Mouse (Mus musculus): Measurements from ENCODE around the gene 1700080E11Rik. TPM values are rescaled to one million over a fixed set of nuclear protein-coding genes. Genes with fewer than 3 reads are reported as not detected.
"Not testable (repeated sequence)": the region's sequence is repeated elsewhere in the genome, so short reads cannot be mapped to it uniquely, and the experiment has no call there.

The 1700080E11Rik gene
- polyA plus RNA-seq, 1 experiment from 2014 or later = not detected

- 95% methylated on average over 8 of the region's 8 CpGs for WGBS
- 0 out of 2 replicates have a peak, but pooled peaks cover 3% of the 10 kb centered on the region for H3K4me1 ChIP-seq (ENCODE audit: control insufficient read depth, insufficient read depth, low read length)
- H3K27me3 ChIP-seq (ENCODE audit: control insufficient read depth, insufficient read depth, low read length) = peaks cover 4% of the 10 kb centered on the region; the same call in 1 of the 2 replicates
- no peak for ATAC-seq (ENCODE audit: insufficient number of reproducible peaks, low FRiP score, low TSS enrichment, low read depth)
- H3K9me3 ChIP-seq (ENCODE audit: control insufficient read depth, low read length) = no peaks in the 10 kb centered on the region
- no peak overlapping the region for H3K4me3 ChIP-seq (ENCODE audit: low read depth, low read length)
- no peaks in the 10 kb centered on the region for H3K36me3 ChIP-seq (ENCODE audit: control insufficient read depth, insufficient read depth, low read length)
- no peak overlapping the region for H3K27ac ChIP-seq (replicated peaks; ENCODE audit: low read depth, low read length)
- no peak overlapping the region for H3K9ac ChIP-seq (ENCODE audit: low read length)
- no peak for DNase-seq (ENCODE audit: low spot score)
- no peak overlapping the region for H3K4me2 ChIP-seq (ENCODE audit: low read depth, severe bottlenecking)
Observed at GRCm38 (mm10) chr9:105130331-105130730, 14.6 kb downstream of the 1700080E11Rik start.

DNA sequence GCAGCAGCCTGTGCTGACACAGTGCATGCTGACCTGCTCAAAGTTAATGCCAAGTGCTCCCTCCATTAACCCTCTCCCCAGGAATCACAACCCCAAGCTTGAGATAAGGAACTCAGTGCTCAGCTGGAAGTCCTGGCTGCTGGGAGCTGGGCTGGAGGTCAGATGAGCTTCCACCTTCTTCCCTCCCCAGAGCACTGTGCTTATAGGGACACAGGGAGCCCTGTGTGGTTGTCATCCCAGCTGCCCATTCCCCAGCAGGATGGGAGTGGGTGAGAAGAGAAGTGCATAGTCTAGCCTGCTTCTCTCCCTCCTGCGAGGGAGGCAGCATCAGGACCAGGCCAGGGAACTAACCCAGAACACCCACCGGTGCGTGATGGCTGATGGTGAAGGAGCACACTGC, 19.7 kb downstream of the 1700080E11Rik start:
- not testable (repeated sequence) for DNase-seq (ENCODE audit: low spot score); H3K4me3 ChIP-seq (ENCODE audit: low read depth, low read length); H3K9me3 ChIP-seq (ENCODE audit: control insufficient read depth, low read length); H3K27me3 ChIP-seq (ENCODE audit: control insufficient read depth, insufficient read depth, low read length); ATAC-seq (ENCODE audit: insufficient number of reproducible peaks, low FRiP score, low TSS enrichment, low read depth); H3K9ac ChIP-seq (ENCODE audit: low read length); H3K4me2 ChIP-seq (ENCODE audit: low read depth, severe bottlenecking); H3K4me1 ChIP-seq (ENCODE audit: control insufficient read depth, insufficient read depth, low read length); H3K27ac ChIP-seq (replicated peaks; ENCODE audit: low read depth, low read length); H3K36me3 ChIP-seq (ENCODE audit: control insufficient read depth, insufficient read depth, low read length)
- WGBS = 80% methylated on average over 3 of the region's 3 CpGs

DNA sequence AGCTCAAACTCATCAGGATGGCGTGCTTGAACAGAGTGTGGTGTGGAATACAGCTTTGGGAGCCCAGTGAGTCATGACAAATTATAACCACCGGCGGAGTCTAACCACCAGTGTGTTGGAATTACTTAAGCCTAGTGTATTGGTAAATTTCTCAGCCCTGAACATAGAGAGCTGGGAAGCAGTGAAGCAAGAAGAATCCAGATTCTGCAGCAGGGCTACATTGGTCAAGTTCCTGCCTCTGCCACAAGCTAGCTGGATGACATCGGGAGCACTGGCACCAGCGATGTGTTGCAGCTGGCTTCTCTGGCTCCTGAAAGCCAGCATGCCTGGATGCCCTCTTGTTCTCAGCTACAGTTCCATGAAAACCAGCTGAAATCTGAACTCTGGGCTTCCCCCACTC, 41.0 kb downstream of the 1700080E11Rik start:
- no peak for ATAC-seq (ENCODE audit: insufficient number of reproducible peaks, low FRiP score, low TSS enrichment, low read depth)
- WGBS = 87% methylated on average over 5 of the region's 5 CpGs

DNA sequence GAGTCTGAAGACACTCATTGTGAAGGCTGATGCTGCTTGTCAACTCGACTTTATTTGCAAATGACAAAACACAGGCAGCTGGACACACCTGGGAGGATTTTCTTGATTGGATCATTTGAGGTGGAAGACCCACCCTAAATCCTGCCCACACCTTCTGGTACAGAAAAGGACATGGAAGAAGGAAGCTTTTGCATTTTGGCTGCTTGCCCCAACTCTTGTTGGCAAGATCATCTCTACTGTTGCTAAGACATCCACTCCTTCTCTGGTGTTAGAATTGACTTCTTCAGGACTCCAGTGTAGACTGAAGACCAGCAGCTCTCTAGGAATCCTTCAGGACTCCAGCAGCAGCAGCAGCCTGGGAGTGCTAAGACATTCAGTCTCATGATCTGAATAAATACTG, 43.0 kb downstream of the 1700080E11Rik start:
- Histone ChIP-seq H3K9me3 (ENCODE audit: control insufficient read depth, low read length) (no peaks in the 10 kb centered on the region), H3K27ac (replicated peaks; ENCODE audit: low read depth, low read length) (no peak overlapping the region), H3K9ac (ENCODE audit: low read length) (no peak overlapping the region), H3K27me3 (ENCODE audit: control insufficient read depth, insufficient read depth, low read length) (no peaks in the 10 kb centered on the region), H3K4me2 (ENCODE audit: low read depth, severe bottlenecking) (no peak overlapping the region), H3K4me1 (ENCODE audit: control insufficient read depth, insufficient read depth, low read length) (no peaks in the 10 kb centered on the region), H3K36me3 (ENCODE audit: control insufficient read depth, insufficient read depth, low read length) (no peaks in the 10 kb centered on the region), H3K4me3 (ENCODE audit: low read depth, low read length) (no peak overlapping the region)
- ATAC-seq (ENCODE audit: insufficient number of reproducible peaks, low FRiP score, low TSS enrichment, low read depth) (no peak), DNase-seq (ENCODE audit: low spot score) (no peak)
- 48% methylated on average over 1 of the region's 1 CpGs for WGBS

More for the DNA sequence above, 41.0 kb downstream of the 1700080E11Rik start:
- H3K36me3 ChIP-seq (ENCODE audit: control insufficient read depth, insufficient read depth, low read length) = no peaks in the 10 kb centered on the region
- H3K27ac ChIP-seq (replicated peaks; ENCODE audit: low read depth, low read length) = no peak overlapping the region
- H3K9me3 ChIP-seq (ENCODE audit: control insufficient read depth, low read length) = no peaks in the 10 kb centered on the region
- no peak overlapping the region for H3K4me3 ChIP-seq (ENCODE audit: low read depth, low read length)
- no peaks in the 10 kb centered on the region for H3K4me1 ChIP-seq (ENCODE audit: control insufficient read depth, insufficient read depth, low read length)
- H3K4me2 ChIP-seq (ENCODE audit: low read depth, severe bottlenecking) = no peak overlapping the region
- DNase-seq (ENCODE audit: low spot score) = no peak
- H3K9ac ChIP-seq (ENCODE audit: low read length) = no peak overlapping the region
- H3K27me3 ChIP-seq (ENCODE audit: control insufficient read depth, insufficient read depth, low read length) = no peaks in the 10 kb centered on the region

- Histone ChIP-seq H3K27ac (replicated peaks; ENCODE audit: low read depth, low read length) (no peak overlapping the region), H3K4me2 (ENCODE audit: low read depth, severe bottlenecking) (no peak overlapping the region), H3K9ac (ENCODE audit: low read length) (no peak overlapping the region), H3K4me1 (ENCODE audit: control insufficient read depth, insufficient read depth, low read length) (no peaks in the 10 kb centered on the region), H3K9me3 (ENCODE audit: control insufficient read depth, low read length) (no peaks in the 10 kb centered on the region), H3K36me3 (ENCODE audit: control insufficient read depth, insufficient read depth, low read length) (no peaks in the 10 kb centered on the region), H3K4me3 (ENCODE audit: low read depth, low read length) (no peak overlapping the region), H3K27me3 (ENCODE audit: control insufficient read depth, insufficient read depth, low read length) (no peaks in the 10 kb centered on the region)
- WGBS = 51% methylated on average over 15 of the region's 15 CpGs
- ATAC-seq (ENCODE audit: insufficient number of reproducible peaks, low FRiP score, low TSS enrichment, low read depth) (no peak), DNase-seq (ENCODE audit: low spot score) (no peak)
Observed at GRCm38 (mm10) chr9:105100807-105101570, 43.9 kb downstream of the 1700080E11Rik start.

Other genes starting within 250 kb of the 1700080E11Rik start
- 123 and 128 TPM in 2 replicates for gene Mrpl3, start 91.9 kb downstream of the 1700080E11Rik start, polyA plus RNA-seq (2014; fragmentation: Nextera tagmentation; extraction: Ambion mirVana)
- gene Nudt16, start 13.3 kb downstream of the 1700080E11Rik start, polyA plus RNA-seq (2014; fragmentation: Nextera tagmentation; extraction: Ambion mirVana) = 4.9 and 7.8 TPM in 2 replicates

Measured in limb, embryonic 11.5 days (tissue).